Mouse (Mus musculus) neural tube, embryonic 12.5 days (tissue): ENCODE results near the gene Pramel1. TPM values are rescaled to one million over a fixed set of nuclear protein-coding genes. Genes with fewer than 3 reads are reported as not detected.
"Not testable (repeated sequence)": the region's sequence is repeated elsewhere in the genome, so short reads cannot be mapped to it uniquely, and the experiment has no call there.

Experiments used
- ATAC-seq: fragments of 200-750 bp; cut with Nextera tagmentation; 2 replicates; pipeline ENCODE4 v1.8.0; 2017; ENCODE audit warnings: low read depth, mild to moderate bottlenecking, moderate TSS enrichment, moderate library complexity; ENCODE audit not compliant: low FRiP score
- H3K27ac ChIP-seq: fragments of 300-500 bp; sonication (generic); 2 replicates; pipeline ENCODE4 v1.5.1; 2016
- H3K27me3 ChIP-seq: fragments of 300-500 bp; sonication (generic); replicated peaks from 2 replicates; pipeline ENCODE4 v1.6.1; 2016; ENCODE audit warnings: mild to moderate bottlenecking
- H3K36me3 ChIP-seq: fragments of 300-500 bp; sonication (generic); 2 replicates; pipeline ENCODE4 v1.6.1; 2016; ENCODE audit warnings: mild to moderate bottlenecking
- H3K4me1 ChIP-seq: fragments of 300-500 bp; sonication (generic); 2 replicates; pipeline ENCODE4 v1.6.1; 2016
- H3K4me2 ChIP-seq: fragments of 300-500 bp; sonication (generic); replicated peaks from 2 replicates; pipeline ENCODE4 v1.6.1; 2016; ENCODE audit warnings: mild to moderate bottlenecking
- H3K4me3 ChIP-seq: fragments of 300-500 bp; sonication (generic); 2 replicates; pipeline ENCODE4 v1.5.1; 2016
- H3K9ac ChIP-seq: fragments of 300-500 bp; sonication (generic); 2 replicates; pipeline ENCODE4 v1.6.1; 2016; ENCODE audit warnings: mild to moderate bottlenecking
- H3K9me3 ChIP-seq: fragments of 300-500 bp; sonication (generic); 2 replicates; pipeline ENCODE4 v1.6.1; 2016; ENCODE audit warnings: mild to moderate bottlenecking
- WGBS: fragments of 180-500 bp; shearing (Covaris S2); methylation state at CpG from one replicate; pipeline ENCODE4 v1.1.7; 2016; 5-methylcytosine and 5-hydroxymethylcytosine counted together
- polyA plus RNA-seq: library from polyadenylated mRNA; unstranded; fragments of >200 nt; fragmentation: Nextera tagmentation; extraction: Ambion mirVana; gene quantifications from 2 replicates; pipeline ENCODE4 v1.2.1, GENCODE M21; 2016

Gene Pramel1
- polyA plus RNA-seq = not detected in 2 replicates

- Histone ChIP-seq H3K4me1 (no peaks in the 10 kb centered on the region), H3K4me3 (no peak within 1 kb of the TSS), H3K9me3 (peaks cover 4% of the 10 kb centered on the region; the same call in 1 of the 2 replicates), H3K27me3 (0 out of 2 replicates have a peak, but pooled peaks cover 5% of the 10 kb centered on the region), H3K4me2 (no peak within 1 kb of the TSS), H3K36me3 (no peaks in the 10 kb centered on the region), H3K9ac (no peak within 1 kb of the TSS), H3K27ac (no peak within 1 kb of the TSS)
- WGBS = 79% methylated on average over 26 of the region's 26 CpGs
- ATAC-seq = no peak
These were observed at the start of gene Pramel1 for GRCm38 (mm10) chr4:143394181-143394580. Gene Pramel1 (plus strand): TSS chr4:143394428.

DNA sequence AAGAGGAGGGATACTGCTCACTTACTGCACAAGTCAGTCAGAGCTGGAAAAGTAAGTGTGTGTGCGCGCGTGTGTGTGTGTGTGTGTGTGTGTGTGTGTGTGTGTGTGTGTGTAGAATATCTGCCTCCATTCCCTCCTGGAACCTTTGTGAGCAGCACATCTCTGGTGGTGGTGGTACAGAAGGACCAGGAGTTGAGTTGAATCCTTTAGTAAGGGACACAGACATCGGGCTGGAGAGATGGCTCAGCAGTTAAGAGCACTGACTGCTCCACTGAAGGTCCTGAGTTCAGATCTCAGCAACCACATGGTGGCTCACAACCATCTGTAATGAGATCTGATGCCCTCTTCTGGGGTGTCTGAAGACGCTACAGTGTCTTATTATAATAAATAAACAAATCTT lies 48.7 kb upstream of the Pramel1 start:
- 88% methylated on average over 5 of the region's 5 CpGs for WGBS
- ATAC-seq, H3K4me2 ChIP-seq, H3K4me3 ChIP-seq, H3K36me3 ChIP-seq, H3K9ac ChIP-seq, H3K9me3 ChIP-seq, H3K27ac ChIP-seq: not testable (repeated sequence)
- Histone ChIP-seq H3K27me3 (peaks cover 28% of the 10 kb centered on the region), H3K4me1 (peaks cover 15% of the 10 kb centered on the region)

- no peak overlapping the region for H3K9ac ChIP-seq
- no peaks in the 10 kb centered on the region for H3K9me3 ChIP-seq
- no peak overlapping the region for H3K4me3 ChIP-seq
- H3K4me1 ChIP-seq = peaks cover 17% of the 10 kb centered on the region
- H3K36me3 ChIP-seq = no peaks in the 10 kb centered on the region
- H3K4me2 ChIP-seq = peak overlapping the region; percentile 99; the same call in 1 of the 2 replicates
- H3K27ac ChIP-seq = no peak overlapping the region
- H3K27me3 ChIP-seq = peaks cover 45% of the 10 kb centered on the region
- ATAC-seq = no peak
- WGBS = 26% methylated on average over 5 of the region's 5 CpGs
These were observed 45.5 kb upstream of the Pramel1 start for GRCm38 (mm10) chr4:143348678-143349077.

DNA sequence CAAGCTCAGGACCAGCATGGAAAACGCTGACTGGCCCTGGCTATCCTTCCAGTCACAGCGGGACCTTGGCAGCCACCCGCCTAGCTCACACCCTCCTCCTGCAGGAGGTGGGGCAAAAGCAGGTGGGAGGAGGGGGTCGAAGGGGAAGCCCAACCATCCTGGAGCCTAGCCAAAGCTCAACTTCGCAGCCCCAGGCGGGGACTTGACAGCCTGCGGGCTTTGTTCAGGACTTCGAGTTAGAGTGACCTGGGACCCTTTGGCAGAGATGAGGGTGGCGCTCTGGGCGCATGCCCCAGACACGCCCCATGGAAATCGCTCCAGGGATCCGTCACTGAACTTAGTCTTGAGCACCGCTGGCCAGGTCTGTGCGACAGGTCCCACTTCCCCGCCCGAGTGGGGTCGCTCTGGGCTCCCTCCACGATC lies 44.7 kb upstream of the Pramel1 start, which contains the start of gene Lrrc38:
Lrrc38 (plus strand) TSS at position 274 of the 423 bp plus-strand sequence.
- no peaks in the 10 kb centered on the region for H3K36me3 ChIP-seq
- peaks cover 45% of the 10 kb centered on the region for H3K27me3 ChIP-seq
- H3K27ac ChIP-seq = no peak within 1 kb of the TSS
- peak within 1 kb of the TSS; percentile 60 for H3K9ac ChIP-seq
- under 1% methylated on average over 19 of the region's 19 CpGs for WGBS
- H3K4me2 ChIP-seq = peak within 1 kb of the TSS; percentile 99
- ATAC-seq = peak; percentile 75
- peak within 1 kb of the TSS; percentile 51 for H3K4me3 ChIP-seq
- peaks cover 17% of the 10 kb centered on the region for H3K4me1 ChIP-seq
- no peaks in the 10 kb centered on the region for H3K9me3 ChIP-seq

DNA sequence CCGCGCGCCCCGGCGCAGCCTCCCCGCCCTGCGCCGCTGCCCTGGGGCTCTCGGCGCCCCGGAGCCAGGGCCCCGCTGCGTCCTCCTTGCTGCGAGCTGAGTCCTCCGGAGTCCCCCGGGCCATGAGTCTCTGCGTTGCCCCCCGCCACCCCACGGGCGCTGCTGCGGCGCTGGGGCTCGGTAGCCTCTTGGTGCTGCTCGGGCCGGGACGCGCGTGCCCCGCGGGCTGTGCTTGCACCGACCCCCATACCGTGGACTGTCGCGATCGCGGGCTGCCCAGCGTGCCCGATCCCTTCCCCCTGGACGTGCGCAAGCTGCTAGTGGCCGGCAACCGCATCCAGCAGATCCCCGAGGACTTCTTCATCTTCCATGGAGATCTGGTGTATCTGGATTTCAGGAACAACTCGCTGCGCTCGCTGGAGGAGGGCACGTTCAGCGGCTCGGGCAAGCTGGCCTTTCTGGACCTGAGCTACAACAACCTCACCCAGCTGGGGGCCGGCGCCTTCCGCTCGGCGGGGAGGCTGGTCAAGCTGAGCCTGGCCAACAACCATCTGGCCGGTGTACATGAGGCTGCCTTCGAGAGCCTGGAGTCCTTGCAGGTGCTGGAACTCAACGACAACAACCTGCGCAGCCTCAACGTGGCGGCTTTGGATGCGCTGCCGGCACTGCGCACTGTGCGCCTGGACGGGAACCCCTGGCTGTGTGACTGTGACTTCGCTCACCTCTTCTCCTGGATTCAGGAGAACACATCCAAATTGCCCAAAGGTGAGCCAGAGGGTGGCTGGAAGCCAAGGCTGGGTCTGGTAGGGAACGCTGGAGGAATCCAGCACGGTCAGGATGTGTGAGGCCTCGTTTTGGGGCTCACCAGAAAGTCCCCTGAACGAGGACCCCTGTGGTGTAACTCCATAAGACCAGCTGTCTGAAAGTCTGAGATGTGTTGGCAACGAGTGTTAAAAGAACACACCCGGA lies 43.9 kb upstream of the Pramel1 start:
- H3K4me1 ChIP-seq = peaks cover 17% of the 10 kb centered on the region
- peak overlapping the region; percentile 60 for H3K9ac ChIP-seq
- no peak overlapping the region for H3K27ac ChIP-seq
- H3K27me3 ChIP-seq = peaks cover 45% of the 10 kb centered on the region
- WGBS = 3% methylated on average over 72 of the region's 72 CpGs
- H3K4me2 ChIP-seq = peak overlapping the region; percentile 99
- H3K4me3 ChIP-seq = peak overlapping the region; percentile 51
- no peaks in the 10 kb centered on the region for H3K9me3 ChIP-seq
- ATAC-seq = peak; percentile 46; the same call in 1 of the 2 replicates
- H3K36me3 ChIP-seq = no peaks in the 10 kb centered on the region

GRCm38 (mm10) chr4:143352301-143352700 lies 41.9 kb upstream of the Pramel1 start:
- H3K4me3 ChIP-seq = no peak overlapping the region
- no peak for ATAC-seq
- peaks cover 17% of the 10 kb centered on the region for H3K4me1 ChIP-seq
- H3K9ac ChIP-seq = no peak overlapping the region
- no peak overlapping the region for H3K27ac ChIP-seq
- no peaks in the 10 kb centered on the region for H3K9me3 ChIP-seq
- H3K36me3 ChIP-seq = no peaks in the 10 kb centered on the region
- H3K27me3 ChIP-seq = peaks cover 45% of the 10 kb centered on the region
- WGBS = 79% methylated on average over 4 of the region's 4 CpGs
- no peak overlapping the region for H3K4me2 ChIP-seq

GRCm38 (mm10) chr4:143361520-143361919 lies 32.7 kb upstream of the Pramel1 start:
- 0 out of 2 replicates have a peak, but pooled peaks have one; percentile 34 for ATAC-seq
- Histone ChIP-seq H3K9me3 (no peaks in the 10 kb centered on the region), H3K36me3 (no peaks in the 10 kb centered on the region), H3K4me2 (no peak overlapping the region), H3K27ac (no peak overlapping the region), H3K27me3 (no peaks in the 10 kb centered on the region), H3K4me3 (no peak overlapping the region), H3K4me1 (peaks cover 7% of the 10 kb centered on the region), H3K9ac (no peak overlapping the region)
- WGBS = 56% methylated on average over 10 of the region's 10 CpGs

DNA sequence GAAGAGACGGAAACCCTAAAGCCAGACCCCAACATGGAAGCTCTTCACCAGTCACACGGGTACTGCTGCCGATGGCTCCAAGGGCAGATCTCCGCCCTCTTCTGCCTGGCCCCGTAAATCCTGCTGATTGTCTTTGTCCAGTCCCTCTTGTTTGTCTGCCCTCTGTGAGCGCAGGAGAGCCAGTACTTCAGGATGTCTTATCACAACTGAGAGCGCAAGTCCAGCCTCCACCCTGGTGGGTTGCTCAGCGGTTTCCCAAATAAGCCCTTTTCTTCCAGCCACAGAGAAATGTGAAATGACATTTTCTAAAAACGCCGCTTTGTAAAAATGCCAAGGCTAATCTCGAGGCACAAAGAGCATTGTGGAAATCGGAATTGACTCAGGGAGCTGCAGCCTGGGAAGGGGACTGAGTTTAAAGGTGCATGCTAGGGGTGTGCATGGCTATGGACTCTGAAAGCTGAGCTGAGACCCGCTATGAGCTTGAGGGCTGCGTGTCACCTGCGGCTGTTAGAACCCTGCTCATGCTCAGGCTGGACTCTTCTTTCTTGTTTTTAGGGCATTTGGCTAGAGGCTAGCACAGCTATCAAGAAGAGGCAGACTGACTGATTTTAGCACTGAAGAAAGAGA lies 27.7 kb upstream of the Pramel1 start:
- H3K36me3 ChIP-seq = no peaks in the 10 kb centered on the region
- H3K4me1 ChIP-seq = peaks cover 10% of the 10 kb centered on the region
- no peak overlapping the region for H3K9ac ChIP-seq
- H3K9me3 ChIP-seq = no peaks in the 10 kb centered on the region
- no peak overlapping the region for H3K4me2 ChIP-seq
- WGBS = 41% methylated on average over 15 of the region's 15 CpGs
- no peaks in the 10 kb centered on the region for H3K27me3 ChIP-seq
- H3K4me3 ChIP-seq = no peak overlapping the region
- H3K27ac ChIP-seq = no peak overlapping the region
- ATAC-seq = no peak

DNA sequence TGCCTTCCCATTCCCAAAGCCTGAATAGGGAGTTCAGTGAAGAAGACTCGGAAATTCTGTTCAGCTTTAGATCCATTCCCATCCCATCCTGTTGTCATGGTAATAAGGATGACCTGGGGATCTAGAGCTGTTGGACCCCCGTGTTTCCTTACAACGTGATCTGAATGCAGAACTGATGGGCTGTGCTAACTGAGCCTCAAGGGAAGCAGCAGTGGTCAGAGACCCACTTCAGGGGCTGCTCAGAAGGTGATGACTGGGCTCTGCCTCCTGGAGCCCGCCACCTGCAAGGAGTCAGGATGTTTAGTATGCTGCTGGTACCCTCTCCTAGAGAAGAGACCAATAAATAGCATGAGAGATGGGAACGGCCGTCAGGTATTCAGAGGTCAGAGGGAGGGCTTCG lies 14.7 kb upstream of the Pramel1 start:
- 21% methylated on average over 7 of the region's 7 CpGs for WGBS
- peaks cover 18% of the 10 kb centered on the region for H3K4me1 ChIP-seq
- H3K36me3 ChIP-seq = no peaks in the 10 kb centered on the region
- H3K27ac ChIP-seq = peak overlapping the region; percentile 59; the same call in 1 of the 2 replicates
- H3K9me3 ChIP-seq = no peaks in the 10 kb centered on the region
- no peaks in the 10 kb centered on the region for H3K27me3 ChIP-seq
- H3K4me2 ChIP-seq = peak overlapping the region; percentile 50
- ATAC-seq = peak; percentile 79
- H3K4me3 ChIP-seq = peak overlapping the region; percentile 18
- H3K9ac ChIP-seq = 0 out of 2 replicates have a peak overlapping the region, but pooled peaks have one; percentile 21

DNA sequence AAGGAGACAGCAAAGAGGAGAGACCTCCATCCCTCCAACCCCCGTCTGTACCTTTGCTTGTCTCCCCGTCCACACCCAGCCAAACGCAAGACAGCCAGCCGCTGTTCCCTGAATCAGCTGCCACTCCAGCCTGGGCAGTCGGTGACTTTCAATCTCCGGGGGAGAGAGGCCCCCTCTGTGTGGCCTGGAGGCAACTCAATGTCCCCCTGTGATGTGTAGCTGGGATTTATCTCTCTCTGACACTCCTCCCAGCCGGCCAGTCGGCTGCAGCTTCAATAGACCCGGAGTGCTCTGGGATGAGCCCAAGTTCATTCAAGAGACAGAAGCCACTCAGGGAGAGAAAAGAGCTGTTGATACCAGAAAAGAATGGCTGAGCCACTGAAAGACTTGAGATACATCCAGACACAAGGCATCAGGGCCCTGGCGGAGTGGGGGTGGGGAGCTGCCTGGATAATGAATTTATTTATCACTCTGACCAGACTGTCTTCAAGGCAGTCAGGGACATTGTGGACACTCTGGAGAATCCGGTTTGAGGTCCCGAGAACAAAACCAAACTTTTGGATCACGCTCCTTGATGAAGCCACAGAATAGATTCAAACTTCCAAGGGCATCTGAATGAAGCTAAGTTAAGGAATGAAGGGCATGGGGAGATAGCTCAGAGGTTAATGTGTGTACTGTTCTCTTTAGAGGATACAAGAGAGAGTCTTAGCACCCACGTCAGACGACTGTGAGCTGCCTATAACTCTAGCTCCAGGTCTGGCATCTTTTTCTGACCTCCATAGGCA lies 14.1 kb upstream of the Pramel1 start:
- Histone ChIP-seq H3K36me3 (no peaks in the 10 kb centered on the region), H3K4me3 (peak overlapping the region; percentile 18; the same call in 1 of the 2 replicates), H3K9ac (no peak overlapping the region), H3K27me3 (no peaks in the 10 kb centered on the region), H3K4me2 (peak overlapping the region; percentile 50), H3K9me3 (no peaks in the 10 kb centered on the region), H3K4me1 (peaks cover 18% of the 10 kb centered on the region), H3K27ac (peak overlapping the region; percentile 59; the same call in 1 of the 2 replicates)
- peak; percentile 85 for ATAC-seq
- WGBS = 16% methylated on average over 15 of the region's 15 CpGs

- Histone ChIP-seq H3K9ac (no peak overlapping the region), H3K4me3 (no peak overlapping the region), H3K27me3 (no peaks in the 10 kb centered on the region), H3K4me2 (no peak overlapping the region), H3K27ac (no peak overlapping the region; the same call in 1 of the 2 replicates), H3K36me3 (no peaks in the 10 kb centered on the region), H3K4me1 (peaks cover 18% of the 10 kb centered on the region), H3K9me3 (no peaks in the 10 kb centered on the region)
- WGBS = 2% methylated on average over 5 of the region's 5 CpGs
- no peak for ATAC-seq
These were observed 13.6 kb upstream of the Pramel1 start for GRCm38 (mm10) chr4:143380716-143381004.
